Mouse (Mus musculus) erythroblast, adult 5-6 weeks (primary cell): ENCODE measurements around the gene Pigp. TPM values are rescaled to one million over a fixed set of nuclear protein-coding genes. Genes with fewer than 3 reads are reported as not detected.
"Not testable (repeated sequence)": the region's sequence is repeated elsewhere in the genome, so short reads cannot be mapped to it uniquely, and the experiment has no call there.

ENCODE experiments used
- ATAC-seq: replicated peaks from 2 replicates; pipeline ENCODE4 v1.8.0; 2016; ENCODE audit warnings: moderate number of reproducible peaks, mild to moderate bottlenecking, moderate TSS enrichment, inconsistent platforms; ENCODE audit not compliant: poor library complexity, low FRiP score, severe bottlenecking
- total RNA-seq, 2 experiments: library from RNA; stranded (forward) in 1 of 2; stranded (reverse) in 1 of 2; fragments of 150-400 nt in 1 of 2; fragments of 200-764, 138-1000 nt in 1 of 2; gene quantifications; 2 replicates each; pipeline versions ENCODE4 v1.2.3 to v1.2.4; 2015 to 2017; ENCODE audit warnings: low replicate concordance in 2 of 2

Pigp gene
- total RNA-seq, 2 experiments from 2014 or later = 5.0 to 14.2 TPM

DNA sequence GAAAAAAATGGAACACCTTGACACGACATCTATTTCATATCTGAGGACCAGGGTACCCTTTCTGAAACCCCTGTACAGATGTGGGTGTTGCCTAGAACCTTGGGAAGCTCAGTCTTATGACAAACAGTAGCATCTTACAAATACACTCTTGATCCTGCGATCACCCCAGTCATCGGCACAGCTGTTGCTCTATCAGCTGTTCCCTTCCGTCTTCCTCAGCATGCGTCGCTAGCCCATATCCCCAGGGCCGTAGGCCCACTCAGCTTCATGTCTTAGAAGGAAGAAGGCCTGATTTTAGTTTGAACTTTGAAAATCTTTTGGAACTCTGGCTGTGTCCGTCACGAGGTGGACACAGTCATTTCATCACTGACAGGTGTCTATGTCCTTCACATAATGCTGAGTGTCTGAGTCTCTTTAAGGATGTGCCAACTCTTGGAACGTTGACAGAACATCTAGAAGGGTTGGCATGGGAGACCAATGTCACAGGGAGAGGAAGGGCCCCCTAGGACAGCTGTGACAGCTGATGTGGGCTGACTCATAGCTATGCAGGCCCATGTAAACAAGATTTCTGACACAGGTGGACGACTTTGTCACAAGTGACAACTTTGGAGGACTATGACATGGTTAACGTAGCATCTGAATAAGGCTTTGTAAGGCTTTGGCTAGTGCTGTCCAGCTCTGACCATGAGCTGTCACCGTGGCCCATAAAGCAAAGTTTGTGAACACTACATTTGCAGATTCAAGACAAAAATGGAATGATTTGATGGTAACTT is 10.9 kb downstream of the Pigp start:
- no peak for ATAC-seq

DNA sequence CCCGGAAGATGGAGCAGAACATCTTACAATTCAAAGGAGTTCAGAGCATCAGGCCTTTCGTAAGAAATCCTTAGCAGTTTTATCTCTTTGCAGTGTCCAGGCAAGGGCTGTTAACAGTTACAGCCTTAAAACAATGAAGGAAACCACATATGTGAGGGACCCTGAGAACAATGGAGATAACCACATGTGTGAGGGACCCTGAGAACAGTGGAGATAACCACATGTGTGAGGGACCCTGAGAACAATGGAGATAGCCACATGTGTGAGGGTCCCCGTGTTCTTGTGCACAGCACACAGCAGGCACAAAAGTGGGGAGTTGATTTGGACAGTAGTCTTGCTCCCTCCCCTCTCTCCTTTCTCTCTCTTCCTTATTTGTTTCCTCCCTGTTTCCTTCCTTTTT is 13.6 kb downstream of the Pigp start:
- ATAC-seq = no peak

DNA sequence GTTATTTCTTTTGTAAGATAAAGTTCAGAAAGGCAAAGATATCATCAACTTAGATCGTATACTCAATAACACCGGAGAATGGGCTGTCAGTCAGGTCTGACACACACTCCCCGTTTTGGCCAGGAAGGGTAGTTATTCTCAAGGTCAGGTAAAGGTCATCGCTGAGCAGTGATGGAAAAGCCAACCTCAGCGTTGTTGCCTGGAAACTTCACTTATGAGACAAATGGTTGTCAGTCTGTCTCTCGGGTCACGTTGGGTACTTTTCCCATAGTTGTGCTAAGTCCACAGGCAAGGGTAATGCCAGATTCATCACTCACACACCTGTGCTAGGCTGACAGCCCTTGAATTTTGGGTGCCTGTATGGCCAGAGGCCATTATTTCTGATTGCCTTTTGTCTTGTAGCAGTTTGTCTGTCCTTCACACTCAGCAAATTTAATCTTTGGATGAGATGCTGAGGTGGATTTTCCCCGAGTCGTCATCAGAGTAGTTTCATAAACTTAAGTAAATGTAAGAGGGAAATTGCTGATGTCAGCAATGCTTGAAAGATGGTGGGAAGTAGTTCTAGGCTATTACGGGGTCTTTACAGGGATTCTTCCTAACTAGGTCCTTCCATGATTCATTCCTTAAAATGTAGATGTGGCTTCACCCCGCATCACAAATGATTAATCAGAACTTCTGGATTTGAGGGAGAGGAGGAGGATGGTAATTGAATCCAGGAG is 14.7 kb downstream of the Pigp start:
- ATAC-seq = no peak

DNA sequence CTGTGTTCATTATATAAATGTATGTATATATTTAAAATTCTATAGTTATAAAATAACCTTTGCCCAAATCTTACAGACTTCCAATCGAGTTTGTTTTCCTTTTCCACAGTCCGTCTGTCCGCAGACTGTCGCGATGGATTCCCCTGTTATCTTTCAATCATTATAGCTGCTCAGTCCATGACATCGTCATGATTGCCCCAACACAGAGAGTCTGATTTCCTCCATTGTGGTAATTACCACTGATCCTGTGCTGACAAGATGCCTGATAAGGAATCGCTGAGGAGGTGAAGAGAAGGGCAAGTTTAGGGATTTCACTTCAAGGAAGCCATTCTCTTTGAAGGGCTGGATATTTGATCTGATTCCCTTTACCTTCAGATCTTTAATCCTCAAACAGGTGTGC is 15.6 kb downstream of the Pigp start:
- ATAC-seq = no peak

DNA sequence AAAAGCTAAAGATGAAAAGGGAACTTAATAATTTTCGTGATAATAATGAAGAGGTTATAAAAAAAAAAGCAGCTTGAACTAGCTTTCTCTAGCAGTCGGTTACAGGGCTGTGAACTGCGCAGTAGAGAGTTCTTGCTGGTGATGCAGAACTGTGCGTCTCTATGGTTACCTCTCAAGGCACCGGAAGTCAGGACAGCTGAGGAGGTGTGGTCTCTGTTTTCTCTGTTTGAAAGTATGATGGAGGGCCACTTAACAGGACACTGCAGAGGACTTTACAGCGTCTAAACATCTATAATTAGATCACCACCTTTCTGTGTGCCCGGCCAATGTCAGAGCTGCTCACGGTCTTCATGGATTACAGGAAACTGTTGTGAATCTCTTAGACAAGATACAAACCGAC is 17.2 kb downstream of the Pigp start:
- no peak for ATAC-seq

DNA sequence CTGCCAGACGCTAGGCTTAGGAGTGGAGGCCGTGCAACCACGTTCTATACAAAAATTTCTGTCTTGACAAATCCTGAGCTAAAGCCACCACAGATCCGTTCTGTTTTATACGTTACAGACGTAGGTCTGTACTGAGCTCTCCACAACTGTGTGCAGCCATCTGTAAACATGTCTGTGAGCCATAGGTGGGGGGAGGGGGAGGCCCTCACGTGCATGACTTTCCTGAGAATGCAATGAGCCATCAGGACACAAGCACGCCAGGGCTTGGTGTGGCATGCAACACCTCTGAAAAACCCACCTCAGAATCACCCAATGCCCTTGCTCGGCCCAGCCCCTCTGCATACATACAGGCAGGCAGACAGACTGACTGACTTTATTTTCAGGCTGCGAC is 21.4 kb downstream of the Pigp start:
- ATAC-seq = no peak

DNA sequence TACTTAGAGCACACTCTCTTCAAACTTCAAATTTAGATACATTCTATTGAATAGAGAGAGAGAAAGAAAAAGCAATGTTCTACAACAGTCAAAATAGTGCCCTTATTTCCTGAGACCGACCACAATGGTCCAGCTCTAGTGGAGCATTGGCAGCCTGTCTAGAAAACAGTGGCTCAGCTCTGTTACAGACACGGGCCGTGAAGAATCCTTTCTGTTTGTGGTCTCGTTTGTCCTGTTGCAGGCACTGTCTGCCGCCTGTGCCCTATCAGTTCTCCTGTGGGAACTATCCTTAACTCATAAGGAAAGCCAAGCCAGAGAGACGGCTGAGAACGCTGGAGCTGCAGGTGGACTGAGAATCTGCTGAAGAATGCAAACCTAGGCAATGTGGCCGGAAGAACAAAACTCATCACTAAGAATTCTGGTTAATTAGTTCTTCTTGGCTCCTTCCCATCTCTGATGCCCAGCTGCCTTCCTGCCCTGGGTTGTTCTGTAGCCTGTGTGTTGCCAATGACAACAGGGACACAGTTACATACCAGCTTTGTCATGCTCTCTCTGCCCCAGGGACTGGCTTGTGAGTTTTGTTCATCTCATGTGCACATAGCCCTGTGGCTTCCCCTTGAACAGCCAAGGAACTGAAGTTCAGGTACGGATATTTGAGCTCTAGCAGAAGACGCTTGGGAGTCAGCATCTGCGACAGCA is 21.9 kb downstream of the Pigp start:
- ATAC-seq = no peak

DNA sequence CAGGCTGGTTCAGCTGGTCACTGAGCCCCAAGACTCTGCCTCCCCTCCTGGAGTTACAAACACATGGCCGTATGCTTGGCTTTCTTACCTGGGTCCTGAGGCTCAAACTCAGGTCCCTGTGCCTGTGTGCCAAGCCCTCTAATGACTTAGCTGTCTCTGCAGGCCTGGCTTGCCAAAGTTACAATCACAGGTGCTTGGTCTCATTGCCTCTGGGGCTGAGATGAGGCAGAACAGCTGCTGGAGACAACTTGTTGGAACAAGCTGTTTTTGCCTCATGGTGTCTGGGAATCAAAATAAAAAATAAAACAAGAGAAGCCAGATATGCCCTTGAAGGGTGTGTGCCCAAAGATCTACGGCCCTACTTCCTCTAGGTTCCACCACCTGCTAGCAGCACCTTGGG is 22.9 kb downstream of the Pigp start:
- ATAC-seq = no peak

DNA sequence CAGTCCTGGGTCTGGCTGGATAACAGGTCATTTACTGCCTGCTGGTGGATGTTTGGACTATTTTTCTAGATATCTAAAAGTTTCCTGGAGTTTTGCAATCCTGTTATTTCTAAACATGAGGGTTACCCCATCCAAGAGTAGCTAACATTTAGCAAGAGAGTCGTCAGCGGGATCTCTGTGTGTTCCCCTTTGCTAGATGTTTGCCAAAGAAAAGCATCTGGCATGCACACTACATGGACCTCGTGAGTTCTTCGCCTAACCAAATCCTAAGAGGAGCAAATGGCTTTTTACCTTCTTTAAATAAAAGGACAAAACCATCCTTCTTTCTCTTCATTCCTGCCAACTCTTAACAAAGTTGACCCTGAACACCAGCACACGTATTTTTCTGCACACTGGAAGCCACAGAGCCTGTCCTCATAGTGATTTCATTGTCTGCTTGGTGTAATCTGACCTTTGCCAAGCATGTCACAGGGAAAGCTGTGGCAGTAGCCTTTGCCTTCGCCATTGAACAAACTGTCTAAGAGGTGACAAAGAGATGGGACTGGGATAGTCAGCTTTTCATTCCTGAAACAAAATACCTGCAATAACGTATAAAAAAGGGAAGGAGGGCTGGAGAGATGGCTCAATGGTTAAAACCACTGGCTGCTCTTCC is 24.4 kb downstream of the Pigp start:
- ATAC-seq = no peak

DNA sequence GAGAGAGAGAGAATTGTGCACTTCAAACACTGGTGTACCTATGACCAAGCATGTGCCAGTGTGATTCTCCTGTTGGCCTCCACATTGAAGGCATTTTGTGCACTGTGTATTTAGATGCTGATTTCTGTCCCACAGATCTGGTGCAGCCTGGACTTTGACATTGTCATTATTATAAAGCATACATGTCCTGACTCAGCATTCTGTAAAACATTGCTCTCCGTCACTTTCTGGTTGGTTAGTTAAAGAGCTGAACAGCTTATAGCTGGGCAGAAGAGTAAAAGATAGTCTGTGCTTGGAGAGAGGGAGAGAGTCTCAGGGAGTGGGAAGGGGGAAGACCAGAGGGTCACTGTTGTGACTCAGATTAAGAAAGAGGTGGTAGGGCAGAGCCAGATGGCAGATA is 25.9 kb downstream of the Pigp start:
- ATAC-seq = no peak

DNA sequence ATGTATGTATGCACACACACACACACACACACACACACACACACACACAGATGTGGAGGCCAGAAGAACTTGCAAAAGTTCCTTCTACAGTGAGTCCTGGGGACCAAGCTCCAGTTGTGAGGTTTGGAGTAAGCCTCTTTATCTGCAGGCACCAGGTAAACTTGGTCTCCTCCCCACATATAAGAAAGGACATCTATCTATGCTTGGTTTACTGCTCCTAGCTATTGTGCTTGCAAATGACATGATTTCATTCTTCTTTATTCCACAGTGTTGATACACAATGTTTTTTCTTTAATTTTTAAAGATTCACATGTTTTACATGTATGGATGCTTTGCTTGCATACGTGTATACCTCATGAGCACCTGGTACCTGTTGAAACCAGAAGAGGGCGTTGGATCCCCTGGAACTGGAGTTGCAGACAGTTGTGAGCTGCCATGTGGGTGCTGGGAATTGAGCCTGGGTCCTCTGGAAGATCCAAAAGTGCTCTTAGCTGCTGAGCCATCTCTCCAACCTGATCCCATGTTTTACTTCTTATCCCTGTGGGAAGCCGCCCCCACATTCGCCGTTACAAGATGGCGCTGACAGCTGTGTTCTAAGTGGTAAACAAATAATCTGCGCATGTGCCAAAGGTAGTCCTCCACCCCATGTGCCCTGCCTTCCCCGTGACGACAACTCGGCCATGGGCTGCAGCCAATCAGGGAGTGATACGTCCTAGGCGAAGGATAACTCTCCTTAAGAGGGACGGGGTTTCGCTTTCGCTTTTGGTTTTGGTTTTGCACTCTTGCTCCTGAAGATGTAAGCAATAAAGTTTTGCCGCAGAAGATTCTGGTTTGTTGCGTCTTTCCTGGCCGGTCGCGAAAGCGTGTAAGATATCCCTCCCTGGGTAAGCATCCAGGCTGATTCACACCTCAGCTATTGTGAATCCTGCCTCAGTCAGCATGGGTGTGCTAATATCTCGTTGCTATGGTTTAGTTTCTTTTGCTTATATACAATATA is 32.2 kb downstream of the Pigp start:
- not testable (repeated sequence) for ATAC-seq

DNA sequence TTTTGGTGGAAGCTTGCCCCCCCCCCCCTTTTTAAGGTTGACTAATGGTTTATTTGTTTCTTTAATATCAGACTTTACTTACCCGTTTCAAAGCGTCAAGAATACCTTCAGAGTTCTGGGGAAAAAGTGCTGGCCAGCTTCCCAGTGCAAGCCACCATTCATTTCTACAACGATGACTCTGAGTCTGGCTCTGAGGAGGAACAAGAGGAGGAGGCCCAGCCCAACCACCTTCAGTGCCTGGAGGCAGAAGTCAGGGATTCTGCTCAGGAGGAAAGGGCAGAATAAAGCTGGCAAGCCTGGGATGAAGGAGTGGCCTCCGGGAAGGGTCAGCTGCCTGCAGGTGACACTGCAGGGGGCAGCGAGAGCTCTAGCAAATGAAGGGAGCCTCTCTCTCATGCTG is 36.0 kb downstream of the Pigp start:
- no peak for ATAC-seq

DNA sequence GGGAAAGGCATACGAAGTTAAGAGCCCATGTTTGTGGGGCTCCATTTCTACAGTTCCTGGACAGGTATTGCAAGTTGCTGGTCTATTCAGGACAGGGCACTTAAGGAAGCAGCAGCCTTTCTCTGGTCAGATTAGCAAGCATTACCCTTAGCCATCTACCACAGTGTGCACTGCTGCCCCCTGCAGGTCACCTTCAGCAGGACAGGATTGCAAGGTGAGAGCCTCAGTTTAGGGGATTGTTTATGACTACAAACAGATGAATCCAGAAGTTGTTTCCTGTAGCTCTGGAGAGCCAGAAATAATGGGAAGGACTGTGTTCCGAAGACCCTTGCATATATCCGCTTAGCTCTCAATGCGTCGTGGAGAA is 39.8 kb downstream of the Pigp start:
- ATAC-seq = peak; percentile 74

DNA sequence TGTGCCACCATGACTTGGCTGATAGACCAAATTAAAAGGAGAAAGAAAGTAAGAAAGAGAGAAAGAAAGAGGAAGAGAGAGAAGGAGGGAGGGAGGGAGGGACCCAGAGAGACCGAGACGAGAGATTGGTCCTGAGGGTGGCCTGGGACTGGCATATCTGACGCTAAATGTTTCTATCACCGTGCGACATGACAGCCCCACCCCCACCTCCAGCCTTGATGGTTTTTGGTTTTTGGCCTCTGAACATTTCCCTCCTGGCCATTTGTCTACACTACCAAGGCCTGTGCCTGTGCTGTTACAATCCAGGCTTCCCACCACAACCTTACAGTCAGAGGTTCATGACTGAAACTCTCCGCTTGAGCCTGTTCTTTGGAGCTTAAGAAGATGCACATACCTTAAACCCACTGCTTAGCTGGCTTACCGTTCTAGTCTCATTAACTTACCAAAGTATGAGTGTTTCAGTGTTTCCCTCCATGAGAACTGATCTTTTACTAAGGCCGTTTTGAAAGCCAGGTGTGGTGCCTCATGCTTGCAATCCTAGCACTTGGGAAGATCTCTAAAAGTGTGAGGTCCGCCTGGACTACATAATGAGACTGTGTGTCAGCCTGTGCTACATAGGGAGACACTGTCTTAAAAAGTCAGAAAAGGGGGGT is 40.3 kb downstream of the Pigp start:
- ATAC-seq = no peak

DNA sequence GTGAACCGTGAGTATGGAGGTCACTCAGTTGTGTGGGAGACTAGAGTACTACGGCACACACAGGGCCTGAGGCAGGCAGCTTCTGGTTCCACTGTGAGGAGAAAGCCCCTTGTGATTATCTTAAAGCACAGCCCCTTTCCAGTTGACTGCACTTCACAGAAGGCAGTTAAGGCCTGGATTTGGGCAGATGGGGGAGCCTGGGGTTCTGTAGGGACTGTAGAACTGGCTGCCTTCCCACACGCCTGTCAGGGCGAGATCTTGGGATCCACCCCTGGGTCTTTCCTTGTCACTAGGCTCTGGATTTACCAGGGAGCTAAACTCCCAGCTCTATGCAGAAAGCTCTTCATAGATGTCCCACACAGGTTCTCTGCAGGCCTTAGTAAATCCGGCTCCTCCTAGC is 41.2 kb downstream of the Pigp start:
- no peak for ATAC-seq

DNA sequence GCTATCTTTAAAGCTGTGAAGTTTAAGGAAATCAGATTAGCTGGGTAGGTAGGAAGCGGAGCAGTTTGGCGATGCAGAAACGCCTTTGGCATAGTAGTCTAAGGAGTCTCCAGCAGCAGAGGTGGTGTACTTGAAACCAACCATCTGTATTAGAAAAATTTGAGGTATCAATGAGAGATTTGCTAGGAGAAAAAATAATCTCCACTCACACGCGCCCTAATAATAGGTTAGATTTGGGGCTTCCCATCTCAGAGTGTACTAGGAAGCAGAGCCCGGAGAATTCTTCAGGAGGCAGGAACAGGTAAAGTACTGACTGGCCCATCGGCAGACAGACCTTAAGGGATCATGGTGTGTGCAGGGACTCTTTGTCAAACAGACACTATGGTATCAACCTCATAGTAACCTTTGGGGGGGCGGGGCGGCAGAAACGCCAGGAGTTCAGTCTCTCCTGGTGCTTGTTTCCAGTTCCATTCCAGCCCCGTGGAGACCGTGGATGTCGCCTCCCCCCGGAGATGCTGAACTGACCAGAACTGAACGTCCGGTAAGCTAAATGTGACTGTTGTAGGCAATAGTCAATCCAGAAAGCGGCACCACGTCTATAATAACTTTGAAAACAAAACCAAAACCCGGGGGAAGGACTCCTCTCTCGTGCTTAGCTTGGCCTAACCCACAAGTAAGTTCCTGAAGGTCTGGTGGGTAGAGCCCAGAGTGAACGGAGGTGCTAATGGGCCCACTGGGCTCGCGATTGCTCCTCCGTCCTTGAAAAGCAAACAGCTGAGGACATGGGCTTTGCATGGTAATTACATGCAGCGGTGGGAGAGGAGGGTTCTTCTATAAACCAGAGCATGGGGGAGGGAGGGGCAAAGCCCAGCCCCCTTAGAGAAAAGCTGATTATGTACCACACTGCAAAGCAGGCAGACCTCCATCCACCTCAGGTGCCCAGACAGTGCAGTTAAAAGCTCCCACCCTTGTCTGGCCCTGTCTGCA is 42.5 kb downstream of the Pigp start:
- no peak for ATAC-seq

DNA sequence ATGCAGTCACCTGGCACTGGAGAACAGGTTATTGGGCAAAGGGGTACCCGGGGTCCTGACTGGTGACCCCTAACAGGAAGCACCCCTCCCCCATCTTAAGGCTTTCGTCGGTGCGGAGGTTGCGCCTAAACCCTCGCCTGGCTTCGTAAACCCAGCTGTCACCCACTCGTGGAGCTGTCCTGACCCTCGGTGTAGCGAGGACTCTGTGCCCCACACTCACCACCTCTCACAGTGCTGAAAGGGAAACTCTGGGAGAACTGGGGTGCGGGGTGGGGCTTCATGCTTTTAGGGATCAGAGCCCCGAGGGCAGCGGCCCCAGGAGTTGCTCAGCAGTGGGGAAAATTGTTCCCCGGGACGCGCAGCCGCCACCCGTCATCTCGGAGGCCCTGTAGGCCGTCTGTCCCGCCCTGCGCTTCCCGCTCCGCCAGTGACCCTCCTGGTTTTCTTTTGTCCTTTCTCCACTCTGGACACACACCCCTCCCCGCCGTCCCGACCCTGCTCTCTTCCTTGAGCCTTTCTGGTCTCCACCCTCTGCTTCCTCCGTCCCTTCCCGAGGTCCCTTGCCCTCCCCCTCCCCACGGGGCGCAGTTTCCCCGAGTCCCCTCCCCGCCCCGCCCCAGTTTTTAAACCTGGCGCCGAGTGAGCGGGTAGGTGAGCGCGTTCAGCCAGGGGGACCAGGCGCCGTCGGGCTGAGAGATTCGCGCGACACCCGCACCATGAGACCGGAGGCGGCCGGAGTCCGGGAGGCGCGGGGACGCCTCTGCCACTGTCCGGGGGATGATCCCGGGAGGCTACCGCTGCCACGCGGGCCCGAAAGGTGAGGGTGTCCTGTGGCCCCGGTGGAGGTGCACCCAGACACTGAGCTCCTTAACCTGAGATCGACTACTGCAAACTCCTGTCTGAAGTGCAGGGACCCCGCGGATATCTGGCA is 43.6 kb downstream of the Pigp start, which contains the start of gene Ripply3:
Gene Ripply3, plus strand, starts transcription at position 640 of the 931 bp plus-strand sequence.
- 0 out of 2 replicates have a peak, but pooled peaks have one; percentile 29 for ATAC-seq
